Mouse (Mus musculus) brain, embryonic 14.5 days (tissue): ENCODE measurements at regions not wholly inside any gene's neighbourhood (a gene's known extent, or its start where the extent isn't known, plus 50 kb on each side); places are given as distances from the start of the nearest gene placed in this dataset.

ENCODE experiments used
- CTCF ChIP-seq: fragments of 200-500 bp; IDR thresholded peaks from 2 replicates; pipeline ENCODE4 v1.5.1; 2012; ENCODE audit warnings: inconsistent platforms, mild to moderate bottlenecking, moderate library complexity, borderline replicate concordance; ENCODE audit not compliant: insufficient read depth, insufficient read length; ENCODE audit errors: extremely low read depth
- POLR2A ChIP-seq: fragments of 200-500 bp; IDR thresholded peaks from 2 replicates; pipeline ENCODE4 v1.6.1; 2012; ENCODE audit warnings: mild to moderate bottlenecking, inconsistent platforms, borderline replicate concordance; ENCODE audit not compliant: poor library complexity, insufficient read depth, insufficient read length, severe bottlenecking; ENCODE audit errors: extremely low read depth

DNA sequence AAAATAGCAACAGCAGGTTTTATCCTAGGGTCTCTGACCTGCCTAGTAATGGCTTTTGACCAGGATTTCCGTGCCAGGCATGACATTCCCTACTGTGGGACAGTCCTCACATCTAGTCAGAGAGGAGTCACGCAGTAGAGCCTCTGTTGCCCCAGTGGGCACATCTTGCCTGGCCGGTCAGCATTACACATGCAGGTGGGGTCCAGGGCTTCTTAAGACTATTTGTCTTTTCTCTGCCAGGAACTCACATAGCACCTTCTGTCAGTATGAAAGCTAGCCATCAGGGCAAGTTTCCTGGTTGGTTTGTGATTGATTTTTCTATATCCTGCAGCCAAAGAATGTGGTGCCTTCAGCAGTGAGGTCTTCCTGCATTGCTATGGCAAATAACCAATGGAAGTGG is 155.0 kb downstream of the Pten start:
- TF ChIP-seq CTCF = no peak
- no peak for TF ChIP-seq POLR2A
